Mouse (Mus musculus) cerebellum, postnatal 10 days (tissue): ENCODE data around the gene Stat1.

Source experiments
- DNase-seq, 2 experiments: peaks; one replicate each; pipeline ENCODE4 v3.0.0; 2021; ENCODE audit warnings: mixed read lengths in 2 of 2

The Stat1 gene

DNA sequence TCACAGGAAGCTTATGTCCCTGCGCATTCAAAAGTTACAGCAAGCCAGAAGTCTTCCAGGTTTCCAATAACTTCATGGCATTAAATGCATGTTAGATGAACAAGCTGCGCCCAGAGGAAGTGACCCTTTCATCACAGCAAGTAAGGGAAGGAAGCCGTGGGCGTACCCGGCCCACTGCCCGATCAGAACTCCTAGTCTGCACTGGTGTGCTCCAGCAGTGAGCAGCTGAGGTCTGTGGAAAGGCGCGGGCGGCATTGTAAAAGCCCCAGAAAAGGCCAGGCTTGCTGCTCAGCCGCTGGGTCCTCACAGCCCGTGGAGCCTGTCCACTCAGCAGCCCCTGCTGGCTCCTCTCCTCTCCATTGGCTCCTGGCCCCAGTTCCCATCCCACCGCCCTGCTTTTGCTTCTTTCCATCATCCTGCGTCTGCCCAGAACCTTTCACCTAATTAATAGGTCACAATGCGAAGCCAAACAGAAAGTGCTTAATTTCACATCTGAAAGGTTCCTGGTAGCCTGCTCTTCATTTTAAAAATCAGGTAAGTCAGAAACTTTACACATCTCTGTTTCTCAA is 47.5 kb downstream of the Stat1 start:
- DNase-seq: peak; percentile 45 to 58

- DNase-seq: peak; percentile 45 to 65
These were observed 50.8 kb downstream of the Stat1 start for GRCm38 (mm10) chr1:52170057-52170456.

- DNase-seq: no peak
These were observed 51.5 kb downstream of the Stat1 start for GRCm38 (mm10) chr1:52170747-52171146.

GRCm38 (mm10) chr1:52171271-52171670 is 52.0 kb downstream of the Stat1 start:
- DNase-seq: no peak

- DNase-seq: no peak
These were observed 56.1 kb downstream of the Stat1 start for GRCm38 (mm10) chr1:52175321-52175720.

- DNase-seq: no peak
These were observed 56.7 kb downstream of the Stat1 start for GRCm38 (mm10) chr1:52175983-52176382.

DNA sequence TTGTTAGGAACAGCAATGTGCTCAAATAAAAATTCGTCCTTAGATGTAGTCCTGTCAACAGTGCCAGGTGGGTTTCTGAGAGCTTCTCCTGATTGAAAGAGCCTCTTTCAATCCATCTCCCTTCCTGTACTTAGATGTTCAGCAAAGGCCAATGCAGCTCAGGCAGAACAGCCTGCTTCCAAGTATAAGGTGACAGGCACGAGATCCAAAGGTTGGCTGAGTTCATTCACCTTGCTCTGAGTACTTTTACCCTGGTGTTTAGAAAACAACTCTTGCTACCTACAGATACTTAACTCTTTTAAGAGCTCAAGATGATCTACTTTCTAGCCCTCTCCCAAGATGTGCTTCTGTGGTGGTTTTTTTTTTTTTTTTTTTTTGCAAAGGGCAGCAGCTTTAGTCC is 57.8 kb downstream of the Stat1 start:
- no peak for DNase-seq

GRCm38 (mm10) chr1:52179939-52180568 is 60.8 kb downstream of the Stat1 start:
- DNase-seq: no peak

- no peak for DNase-seq
These were observed 62.8 kb downstream of the Stat1 start for GRCm38 (mm10) chr1:52181994-52182393.

DNA sequence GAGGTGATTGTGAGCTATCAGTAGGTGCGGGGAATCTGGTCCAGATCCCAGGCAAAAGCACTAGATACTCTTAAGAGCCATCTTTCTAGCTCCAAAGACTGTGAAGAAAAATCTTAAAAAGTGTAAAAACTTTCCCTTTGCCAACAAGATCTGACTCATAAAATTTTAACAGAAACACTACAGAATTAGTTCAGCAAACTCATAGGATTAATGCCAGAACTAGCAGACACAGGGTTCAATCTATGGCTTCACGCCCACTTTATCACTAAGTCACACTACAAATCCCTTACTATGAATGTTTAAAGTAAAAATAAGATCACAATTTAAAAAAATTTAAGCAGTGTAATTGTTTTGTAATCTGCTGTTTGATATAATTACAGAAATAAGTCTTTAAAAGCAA is 63.8 kb downstream of the Stat1 start:
- DNase-seq: no peak
